Mouse (Mus musculus) CH12.LX (cell line): Measurements from ENCODE around the gene Ano1.

Experiments
- CTCF ChIP-seq, 2 experiments: IDR thresholded peaks in 1 of 2; conservative IDR thresholded peaks in 1 of 2; 2 replicates each; pipeline ENCODE4 v1.5.1; 2011 to 2012; ENCODE audit warnings: low read depth in 2 of 2, low read length in 2 of 2, improper control_type of control experiment in 1 of 2, inconsistent platforms in 1 of 2, mild to moderate bottlenecking in 1 of 2, moderate library complexity in 1 of 2
- MAFK ChIP-seq: IDR thresholded peaks from 2 replicates; pipeline ENCODE4 v1.6.1; 2011; ENCODE audit warnings: low read length, improper control_type of control experiment; ENCODE audit not compliant: insufficient replicate concordance
- MAX ChIP-seq: IDR thresholded peaks from 2 replicates; pipeline ENCODE4 v1.6.1; 2011; ENCODE audit warnings: low read length, improper control_type of control experiment
- MEF2A ChIP-seq: IDR thresholded peaks from 2 replicates; pipeline ENCODE4 v1.6.1; 2014; ENCODE audit warnings: low read depth, mild to moderate bottlenecking, inconsistent platforms, low read length, improper control_type of control experiment, borderline replicate concordance
- MYC ChIP-seq: IDR thresholded peaks from 2 replicates; pipeline ENCODE4 v1.6.1; 2011; ENCODE audit warnings: low read depth, mild to moderate bottlenecking, improper control_type of control experiment, low read length
- POLR2A ChIP-seq: IDR thresholded peaks from 2 replicates; pipeline ENCODE4 v1.6.1; 2011; ENCODE audit warnings: low read depth, mild to moderate bottlenecking, improper control_type of control experiment, low read length
- TCF12 ChIP-seq: IDR thresholded peaks from 2 replicates; pipeline ENCODE4 v1.6.1; 2014; ENCODE audit warnings: low read depth, mild to moderate bottlenecking, inconsistent platforms, low read length, improper control_type of control experiment

GRCm38 (mm10) chr7:144762496-144763235 is 10.9 kb upstream of the Ano1 start:
- no peak for TF ChIP-seq POLR2A
- TF ChIP-seq TCF12: no peak
- no peak for TF ChIP-seq MEF2A
- TF ChIP-seq CTCF (conservative IDR thresholded peaks at IDR 0.05 in 1 of 2, IDR thresholded peaks at IDR 0.05 in 1 of 2; ENCODE audit: low read depth in 2 of 2, low read length in 2 of 2): no peak
- TF ChIP-seq MAFK: no peak
- TF ChIP-seq MYC: no peak
- TF ChIP-seq MAX: no peak
